Mouse (Mus musculus): Measurements from ENCODE around the gene Sars2.
A peak's percentile ranks its signal among the peaks of the same experiment; 100 is the strongest.

Gene Sars2

DNA sequence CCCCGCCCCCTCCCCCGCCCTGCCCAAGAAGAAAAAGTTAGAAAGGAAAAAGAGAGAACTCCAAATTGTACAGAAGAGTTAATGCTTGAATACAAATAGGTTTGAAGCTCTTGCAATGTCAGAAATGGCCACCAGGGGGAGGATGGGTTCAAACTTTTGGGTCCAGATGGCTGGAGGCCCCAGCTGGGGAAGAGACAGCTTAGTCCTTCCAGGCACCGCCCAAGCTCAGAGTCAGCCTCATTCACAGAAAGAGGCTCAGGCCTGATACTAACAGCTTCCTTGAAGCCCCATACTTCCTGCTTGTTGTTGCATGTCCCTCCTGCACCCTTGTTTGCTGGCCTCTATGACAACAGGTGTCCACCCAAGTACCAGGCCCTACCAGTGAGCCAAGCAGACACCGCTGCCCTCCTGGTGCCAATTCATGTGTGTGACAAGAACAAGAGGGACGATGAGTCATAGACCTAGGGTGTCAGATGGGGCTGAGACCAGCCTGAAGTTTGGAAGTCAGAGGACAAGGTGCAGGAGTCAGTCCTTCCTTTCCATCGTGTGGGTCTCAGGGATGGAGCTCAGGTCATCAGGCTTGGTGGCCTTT is 38.4 kb downstream of the Sars2 start:
- Histone ChIP-seq H3K36me3 (ENCODE audit: control insufficient read depth, insufficient read depth, low read length, poor library complexity, severe bottlenecking) (peaks cover 7% of the 10 kb centered on the region), H3K27me3 (ENCODE audit: control insufficient read depth, insufficient read depth, low read length, poor library complexity, severe bottlenecking) (no peaks in the 10 kb centered on the region)
- DNase-seq (ENCODE audit: low read depth, low spot score): peak; percentile 93

DNA sequence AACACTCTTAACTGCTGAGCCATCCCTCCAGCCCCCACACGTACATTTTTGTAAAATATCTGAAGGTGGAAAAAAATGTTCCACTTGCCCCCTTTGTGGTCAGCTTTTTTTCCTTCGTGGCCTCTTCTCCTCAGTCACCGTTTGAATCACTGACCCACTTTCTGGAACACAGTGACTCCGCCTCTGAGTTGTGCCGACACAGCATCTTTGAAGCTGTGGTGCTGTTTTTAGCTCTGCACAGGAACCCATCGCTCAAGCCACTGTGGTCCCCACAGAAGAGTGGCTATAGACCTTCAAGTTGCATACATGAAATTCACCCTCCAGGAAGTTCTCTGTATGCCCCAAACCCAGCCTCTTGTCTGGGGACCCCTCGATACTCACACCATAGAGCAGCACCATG is 39.1 kb downstream of the Sars2 start:
- DNase-seq (ENCODE audit: low read depth, low spot score): no peak
- Histone ChIP-seq H3K36me3 (ENCODE audit: control insufficient read depth, insufficient read depth, low read length, poor library complexity, severe bottlenecking) (peaks cover 5% of the 10 kb centered on the region), H3K27me3 (ENCODE audit: control insufficient read depth, insufficient read depth, low read length, poor library complexity, severe bottlenecking) (no peaks in the 10 kb centered on the region)

DNA sequence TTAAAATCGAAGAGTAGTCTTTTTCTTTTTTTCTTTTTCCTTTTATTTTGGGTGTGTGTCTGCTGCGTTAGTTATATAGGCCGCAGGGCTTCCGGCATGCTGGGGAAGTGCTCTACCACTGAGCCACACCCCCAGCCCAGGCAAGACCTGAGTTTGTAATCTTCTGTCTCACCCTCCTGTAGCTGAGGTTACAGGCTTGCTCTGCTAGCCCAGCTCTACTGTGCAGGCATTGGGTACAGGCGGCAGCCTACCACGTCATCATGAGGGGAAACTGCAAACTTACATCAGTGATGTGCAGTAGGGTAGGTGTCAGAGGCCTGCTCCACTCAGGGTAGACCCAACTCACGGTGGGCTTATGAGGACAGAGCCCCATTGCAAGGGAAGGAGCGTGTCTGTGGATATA is 39.5 kb downstream of the Sars2 start:
- peak; percentile 80 for DNase-seq (ENCODE audit: low read depth, low spot score)
- Histone ChIP-seq H3K36me3 (ENCODE audit: control insufficient read depth, insufficient read depth, low read length, poor library complexity, severe bottlenecking) (peaks cover 5% of the 10 kb centered on the region; the same call in 1 of the 2 replicates), H3K27me3 (ENCODE audit: control insufficient read depth, insufficient read depth, low read length, poor library complexity, severe bottlenecking) (no peaks in the 10 kb centered on the region)

DNA sequence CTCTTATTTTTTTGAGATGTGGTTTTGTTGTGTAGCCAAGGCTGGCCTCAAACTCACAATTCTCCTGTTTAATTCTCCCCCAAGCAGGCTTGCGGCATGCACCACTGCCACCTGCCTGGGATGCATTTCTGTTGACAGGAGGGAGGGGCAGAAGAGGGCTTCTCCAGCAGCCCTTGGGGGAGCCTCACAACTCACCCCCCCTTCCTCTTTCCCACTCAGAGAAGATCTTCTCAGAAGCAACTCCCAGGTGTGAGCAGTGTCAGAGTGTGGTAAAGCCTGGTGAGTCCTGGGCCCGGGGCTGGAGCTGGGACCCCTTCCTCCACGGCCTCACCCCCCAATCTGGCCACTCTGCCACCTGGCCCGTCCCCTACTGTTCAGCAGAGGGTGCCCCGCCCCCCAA is 43.4 kb downstream of the Sars2 start:
- Histone ChIP-seq H3K27me3 (ENCODE audit: control insufficient read depth, insufficient read depth, low read length, poor library complexity, severe bottlenecking) (no peaks in the 10 kb centered on the region), H3K36me3 (ENCODE audit: control insufficient read depth, insufficient read depth, low read length, poor library complexity, severe bottlenecking) (no peaks in the 10 kb centered on the region; the same call in 1 of the 2 replicates)
- no peak for DNase-seq (ENCODE audit: low read depth, low spot score)

DNA sequence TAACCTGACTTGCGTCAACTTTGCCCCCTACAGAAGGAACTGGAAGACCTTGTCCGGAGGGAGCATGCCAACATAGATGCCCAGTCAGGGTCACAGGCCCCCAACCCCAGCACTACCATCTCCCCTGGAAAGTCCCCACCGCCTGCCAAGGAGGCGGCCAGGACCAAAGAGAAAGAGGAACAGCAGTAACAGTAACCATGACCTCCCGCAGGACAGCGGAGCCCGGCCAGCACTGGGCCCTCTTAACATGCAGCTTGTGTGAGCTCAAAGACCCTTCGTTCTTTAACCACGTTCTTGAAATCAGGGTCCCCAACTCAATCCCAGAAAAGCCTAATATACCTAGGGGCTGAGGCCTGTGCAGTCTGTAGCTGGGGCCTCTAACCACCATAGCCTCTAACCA is 46.1 kb downstream of the Sars2 start:
- no peaks in the 10 kb centered on the region; the same call in 1 of the 2 replicates for H3K36me3 ChIP-seq (ENCODE audit: control insufficient read depth, insufficient read depth, low read length, poor library complexity, severe bottlenecking)
- DNase-seq (ENCODE audit: low read depth, low spot score): peak; percentile 37

DNA sequence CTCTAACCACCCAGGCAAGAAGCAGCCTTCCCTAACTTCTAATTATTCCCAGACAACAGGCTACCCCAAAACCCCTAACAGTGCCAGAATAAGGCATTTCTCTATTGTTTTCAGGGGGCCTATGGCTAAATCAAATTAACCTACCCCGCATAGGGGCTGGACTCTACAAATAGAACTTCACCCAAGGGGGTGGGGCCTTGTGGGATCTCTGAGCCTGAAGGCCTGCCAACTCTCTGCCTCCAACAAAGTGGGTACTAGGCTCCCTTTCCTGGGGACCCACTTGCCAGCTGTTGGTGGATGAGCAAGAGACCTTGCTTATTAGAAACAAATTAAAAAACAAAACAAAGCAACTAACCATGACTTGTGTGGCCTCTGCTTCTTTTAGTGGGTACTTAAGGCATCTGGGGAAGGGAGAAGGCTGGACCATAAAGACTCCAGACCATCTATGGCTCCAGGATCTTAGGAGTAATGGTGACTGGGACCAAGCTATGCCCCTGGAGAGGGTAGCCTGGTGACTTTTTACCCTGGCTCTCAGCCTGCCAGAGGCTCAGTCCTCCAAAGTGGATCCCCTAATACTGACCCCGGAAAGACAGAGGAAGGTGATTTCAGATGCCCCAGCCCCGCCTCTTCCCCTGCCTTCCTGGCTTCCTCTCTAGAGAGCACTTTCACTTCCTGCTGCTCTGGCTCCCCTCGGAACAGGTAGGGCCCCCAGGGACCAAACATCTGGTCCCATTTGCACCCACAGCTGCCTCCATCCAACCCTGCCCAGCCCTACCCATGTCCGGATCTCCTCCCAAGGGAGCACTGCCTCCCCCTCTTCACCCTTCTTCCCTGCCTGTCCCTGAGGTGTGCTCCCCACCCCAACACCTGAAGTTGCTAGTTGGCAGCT is 46.8 kb downstream of the Sars2 start, which contains the start of gene Rinl:
TSS of gene Rinl (plus strand) at position 663 of the 889 bp plus-strand sequence.
- Histone ChIP-seq H3K36me3 (ENCODE audit: control insufficient read depth, insufficient read depth, low read length, poor library complexity, severe bottlenecking) (no peaks in the 10 kb centered on the region; the same call in 1 of the 2 replicates), H3K27me3 (ENCODE audit: control insufficient read depth, insufficient read depth, low read length, poor library complexity, severe bottlenecking) (no peaks in the 10 kb centered on the region)
- peak; percentile 92 for DNase-seq (ENCODE audit: low read depth, low spot score)

More for the DNA sequence above, 46.1 kb downstream of the Sars2 start:
- no peaks in the 10 kb centered on the region for H3K27me3 ChIP-seq (ENCODE audit: control insufficient read depth, insufficient read depth, low read length, poor library complexity, severe bottlenecking)

DNA sequence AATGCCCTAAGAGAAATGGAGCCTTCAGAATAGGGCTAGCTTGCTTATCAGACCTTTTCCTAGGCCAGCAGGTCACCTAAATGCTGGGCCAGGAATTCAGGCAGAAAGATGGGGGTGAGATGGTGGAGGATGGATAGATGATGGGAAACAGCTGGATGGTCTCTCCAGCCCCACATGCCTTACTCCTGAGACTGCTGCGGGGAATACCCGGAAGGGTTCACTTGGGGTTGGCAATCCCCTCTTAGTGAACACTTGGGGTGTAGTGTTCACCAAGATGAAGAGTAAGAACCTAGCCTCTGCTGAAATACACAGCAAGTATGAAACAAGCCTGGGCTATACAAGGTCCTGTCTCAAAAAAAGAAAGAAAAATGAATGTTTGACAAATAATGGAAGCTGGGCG is 47.4 kb downstream of the Sars2 start:
- no peak for DNase-seq (ENCODE audit: low read depth, low spot score)
- Histone ChIP-seq H3K36me3 (ENCODE audit: control insufficient read depth, insufficient read depth, low read length, poor library complexity, severe bottlenecking) (no peaks in the 10 kb centered on the region; the same call in 1 of the 2 replicates), H3K27me3 (ENCODE audit: control insufficient read depth, insufficient read depth, low read length, poor library complexity, severe bottlenecking) (no peaks in the 10 kb centered on the region)

DNA sequence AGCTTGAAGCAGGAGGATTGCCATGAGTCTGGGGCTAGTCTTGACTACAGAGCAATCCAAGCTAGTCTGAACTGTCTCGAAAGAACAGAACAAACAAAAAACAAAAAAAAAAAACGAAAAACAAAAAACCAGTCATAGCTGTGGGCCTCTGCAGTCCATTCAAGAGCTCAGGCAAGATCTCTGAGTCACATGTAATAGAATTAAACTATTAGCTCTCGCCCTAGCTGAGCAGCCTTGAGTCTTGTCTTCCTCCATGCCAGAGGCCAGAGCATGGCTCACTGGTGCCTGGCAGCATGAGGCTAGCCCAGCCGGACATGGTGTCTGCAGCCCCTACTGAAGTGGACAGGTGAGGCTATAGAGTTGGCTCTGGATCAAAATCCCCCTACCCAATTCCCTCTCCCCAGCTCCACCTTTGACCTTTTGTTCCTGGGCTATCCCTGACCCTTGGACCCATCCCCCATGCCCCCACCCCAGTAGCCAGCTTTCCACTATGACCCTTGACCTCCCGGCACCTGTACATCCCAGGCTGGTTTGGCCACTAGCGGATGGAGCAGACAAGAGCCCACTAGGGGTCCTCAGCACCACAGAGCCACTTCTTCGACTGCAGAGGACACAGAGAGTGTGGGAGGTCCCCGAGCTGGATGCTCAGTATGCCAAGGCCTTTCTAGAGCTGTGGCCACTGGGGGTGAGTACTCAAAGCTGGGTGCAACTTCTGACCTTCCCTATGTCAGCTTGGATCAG is 48.4 kb downstream of the Sars2 start:
- no peaks in the 10 kb centered on the region for H3K27me3 ChIP-seq (ENCODE audit: control insufficient read depth, insufficient read depth, low read length, poor library complexity, severe bottlenecking)
- no peaks in the 10 kb centered on the region; the same call in 1 of the 2 replicates for H3K36me3 ChIP-seq (ENCODE audit: control insufficient read depth, insufficient read depth, low read length, poor library complexity, severe bottlenecking)
- no peak for DNase-seq (ENCODE audit: low read depth, low spot score)

DNA sequence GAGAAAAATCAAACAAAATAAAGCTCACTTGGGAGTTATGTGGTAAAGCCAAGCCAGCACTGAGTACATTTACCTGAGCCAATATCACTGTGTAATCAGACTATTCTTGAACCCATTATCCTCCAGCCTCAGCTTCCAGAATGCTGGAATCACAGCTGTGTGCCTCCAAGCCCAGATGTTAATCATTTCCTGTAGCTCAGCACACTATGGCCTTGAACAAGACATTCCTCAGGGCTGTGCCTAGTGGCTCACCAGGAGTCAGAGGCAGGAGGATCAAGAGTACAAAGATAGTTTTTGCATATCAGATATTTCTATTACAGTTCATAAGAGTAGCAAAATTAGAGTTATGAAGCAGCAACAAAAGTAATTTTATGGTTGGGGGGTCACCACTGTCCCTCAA is 49.9 kb downstream of the Sars2 start:
- Histone ChIP-seq H3K27me3 (ENCODE audit: control insufficient read depth, insufficient read depth, low read length, poor library complexity, severe bottlenecking) (no peaks in the 10 kb centered on the region), H3K36me3 (ENCODE audit: control insufficient read depth, insufficient read depth, low read length, poor library complexity, severe bottlenecking) (no peaks in the 10 kb centered on the region)
- no peak for DNase-seq (ENCODE audit: low read depth, low spot score)

DNA sequence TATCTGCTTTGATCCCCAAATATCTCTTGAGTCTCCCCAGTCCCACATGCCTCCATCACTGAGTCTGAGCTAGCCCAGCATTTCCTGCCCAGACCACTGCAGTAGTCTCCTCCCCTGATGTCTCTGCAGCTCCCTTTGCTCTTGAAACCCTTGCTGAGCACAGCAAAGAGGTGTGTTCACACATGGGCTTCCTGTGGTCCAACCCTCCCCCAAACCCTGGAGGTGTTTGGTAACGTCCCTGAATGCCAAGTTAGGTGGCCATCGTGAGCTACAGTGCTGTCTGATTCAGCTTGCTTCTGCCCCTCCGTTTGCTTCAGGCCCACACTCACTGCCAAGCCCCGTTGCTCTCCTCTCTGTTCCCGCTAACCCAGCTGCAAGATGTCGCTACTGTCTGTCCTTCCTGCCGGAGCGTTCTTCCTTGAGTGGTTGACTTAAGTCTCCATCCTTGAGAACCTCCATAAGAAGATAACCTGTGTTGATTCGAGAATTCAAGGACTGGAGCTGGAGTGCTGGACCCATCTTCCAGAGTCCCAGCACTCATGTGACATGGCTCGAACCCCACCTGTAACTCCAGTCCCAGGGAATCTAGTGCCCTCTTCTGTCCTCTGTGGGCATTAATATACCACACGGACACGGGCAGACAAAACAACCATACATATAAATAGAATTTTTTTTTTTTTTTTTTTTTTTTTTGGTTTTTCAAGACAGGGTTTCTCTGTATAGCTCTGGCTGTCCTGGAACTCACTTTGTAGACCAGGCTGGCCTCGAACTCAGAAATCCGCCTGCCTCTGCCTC is 50.8 kb downstream of the Sars2 start:
- no peaks in the 10 kb centered on the region for H3K36me3 ChIP-seq (ENCODE audit: control insufficient read depth, insufficient read depth, low read length, poor library complexity, severe bottlenecking)
- no peaks in the 10 kb centered on the region for H3K27me3 ChIP-seq (ENCODE audit: control insufficient read depth, insufficient read depth, low read length, poor library complexity, severe bottlenecking)
- peak; percentile 38 for DNase-seq (ENCODE audit: low read depth, low spot score)

DNA sequence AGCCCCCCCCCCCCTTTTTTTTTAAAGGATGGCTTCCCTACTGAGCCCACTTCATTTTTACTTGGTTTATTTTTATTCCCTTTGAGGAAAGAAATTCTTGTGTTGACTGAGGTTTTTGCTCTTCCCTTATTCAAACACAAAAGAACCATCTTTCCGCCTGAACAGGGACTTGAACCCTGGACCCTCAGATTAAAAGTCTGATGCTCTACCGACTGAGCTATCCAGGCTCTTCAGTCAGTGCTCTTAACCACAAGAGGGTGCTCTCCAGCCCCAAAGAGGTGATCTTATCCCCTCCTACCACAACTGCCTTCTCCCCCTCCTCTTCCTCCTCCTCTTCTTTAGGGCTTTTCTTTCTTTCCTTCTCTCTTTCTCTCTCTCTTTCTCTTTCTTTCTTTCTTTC is 52.0 kb downstream of the Sars2 start:
- DNase-seq (ENCODE audit: low read depth, low spot score): peak; percentile 67
- Histone ChIP-seq H3K36me3 (ENCODE audit: control insufficient read depth, insufficient read depth, low read length, poor library complexity, severe bottlenecking) (no peaks in the 10 kb centered on the region), H3K27me3 (ENCODE audit: control insufficient read depth, insufficient read depth, low read length, poor library complexity, severe bottlenecking) (no peaks in the 10 kb centered on the region)

DNA sequence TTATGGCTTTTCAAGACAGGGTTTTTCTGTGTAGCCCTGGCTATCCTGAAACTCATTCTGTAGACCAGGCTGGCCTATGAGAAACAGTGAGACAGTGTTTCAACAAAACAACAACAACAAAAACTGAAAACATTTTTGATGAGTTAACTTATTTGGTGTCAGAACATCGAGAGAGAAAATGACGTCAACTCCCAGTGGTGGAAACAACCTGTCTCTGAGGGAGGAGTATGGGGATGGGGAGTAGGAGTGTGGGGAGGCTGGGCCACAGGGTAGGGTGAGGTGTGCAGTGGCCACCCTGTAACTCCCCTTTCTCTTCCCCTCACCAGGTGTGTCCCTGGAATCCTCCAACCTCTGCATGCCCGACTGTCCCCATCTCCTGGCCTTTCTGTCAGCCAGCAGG is 52.7 kb downstream of the Sars2 start:
- H3K27me3 ChIP-seq (ENCODE audit: control insufficient read depth, insufficient read depth, low read length, poor library complexity, severe bottlenecking): no peaks in the 10 kb centered on the region
- H3K36me3 ChIP-seq (ENCODE audit: control insufficient read depth, insufficient read depth, low read length, poor library complexity, severe bottlenecking): no peaks in the 10 kb centered on the region
- no peak for DNase-seq (ENCODE audit: low read depth, low spot score)

DNA sequence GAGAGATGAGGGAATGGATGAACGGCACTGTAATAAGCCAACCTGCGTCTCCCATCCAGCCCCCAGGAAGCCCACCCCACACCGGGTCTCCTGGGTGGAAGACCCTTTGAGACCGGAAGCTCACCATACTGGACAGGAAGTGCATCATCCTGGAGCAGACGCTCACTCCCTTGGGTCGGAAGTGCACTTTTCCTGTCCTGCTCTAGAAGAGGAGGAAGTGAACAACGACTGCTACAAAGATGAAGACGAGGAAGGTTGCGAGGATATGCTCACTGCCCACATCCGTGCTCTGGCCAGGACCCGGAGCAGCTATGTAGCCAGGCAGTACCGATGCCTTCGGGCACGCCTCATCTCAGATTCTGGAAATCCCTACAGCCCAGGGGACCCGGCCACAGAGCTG is 54.0 kb downstream of the Sars2 start:
- Histone ChIP-seq H3K36me3 (ENCODE audit: control insufficient read depth, insufficient read depth, low read length, poor library complexity, severe bottlenecking) (no peaks in the 10 kb centered on the region), H3K27me3 (ENCODE audit: control insufficient read depth, insufficient read depth, low read length, poor library complexity, severe bottlenecking) (no peaks in the 10 kb centered on the region)
- DNase-seq (ENCODE audit: low read depth, low spot score): peak; percentile 54

DNA sequence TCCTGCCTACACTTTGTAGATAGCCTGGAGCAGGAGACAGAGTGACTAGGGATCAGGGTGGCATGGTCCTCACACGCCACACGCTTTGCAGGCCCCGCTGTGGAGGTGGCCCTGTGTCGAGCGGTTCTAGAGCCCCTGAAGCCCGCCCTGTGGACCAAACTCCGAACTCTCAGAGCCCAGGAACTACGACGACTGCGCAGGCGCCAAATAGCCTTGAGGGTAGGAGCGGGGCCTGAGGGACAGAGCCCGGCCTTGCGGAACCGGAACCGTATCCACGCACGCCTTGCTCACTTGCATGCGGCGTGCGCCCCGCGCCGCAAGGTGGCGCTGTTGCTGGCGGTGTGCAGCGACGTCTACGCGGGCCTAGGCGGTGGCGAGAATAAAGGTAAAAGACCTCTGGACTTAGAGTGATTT is 54.8 kb downstream of the Sars2 start:
- H3K27me3 ChIP-seq (ENCODE audit: control insufficient read depth, insufficient read depth, low read length, poor library complexity, severe bottlenecking): no peaks in the 10 kb centered on the region
- peak; percentile 92 for DNase-seq (ENCODE audit: low read depth, low spot score)
- no peaks in the 10 kb centered on the region for H3K36me3 ChIP-seq (ENCODE audit: control insufficient read depth, insufficient read depth, low read length, poor library complexity, severe bottlenecking)
